Mouse (Mus musculus) liver, embryonic 12.5 days (tissue): Measurements from ENCODE around the gene Gm6871. TPM values are rescaled to one million over a fixed set of nuclear protein-coding genes. Genes with fewer than 3 reads are reported as not detected.
"Not testable (repeated sequence)": the region's sequence is repeated elsewhere in the genome, so short reads cannot be mapped to it uniquely, and the experiment has no call there.

Experiments used
- ATAC-seq: fragments of 200-750 bp; cut with Nextera tagmentation; 2 replicates; pipeline ENCODE4 v1.8.0; 2017; ENCODE audit warnings: moderate number of reproducible peaks, mild to moderate bottlenecking, moderate library complexity
- H3K27ac ChIP-seq: fragments of 300-500 bp; sonication (generic); 2 replicates; pipeline ENCODE4 v1.5.1; 2016; ENCODE audit warnings: mild to moderate bottlenecking
- H3K27me3 ChIP-seq: fragments of 300-500 bp; sonication (generic); replicated peaks from 2 replicates; pipeline ENCODE4 v1.6.1; 2016; ENCODE audit warnings: mild to moderate bottlenecking, moderate library complexity
- H3K36me3 ChIP-seq: fragments of 300-500 bp; sonication (generic); 2 replicates; pipeline ENCODE4 v1.6.1; 2016; ENCODE audit warnings: mild to moderate bottlenecking, moderate library complexity
- H3K4me1 ChIP-seq: fragments of 300-500 bp; sonication (generic); 2 replicates; pipeline ENCODE4 v1.6.1; 2016
- H3K4me2 ChIP-seq: fragments of 300-500 bp; sonication (generic); 2 replicates; pipeline ENCODE4 v1.6.1; 2016; ENCODE audit warnings: mild to moderate bottlenecking, moderate library complexity
- H3K4me3 ChIP-seq: fragments of 300-500 bp; sonication (generic); 2 replicates; pipeline ENCODE4 v1.5.1; 2016; ENCODE audit warnings: mild to moderate bottlenecking, moderate library complexity
- H3K9ac ChIP-seq: fragments of 300-500 bp; sonication (generic); 2 replicates; pipeline ENCODE4 v1.6.1; 2016; ENCODE audit warnings: mild to moderate bottlenecking, moderate library complexity
- H3K9me3 ChIP-seq: fragments of 300-500 bp; sonication (generic); replicated peaks from 2 replicates; pipeline ENCODE4 v1.6.1; 2016; ENCODE audit warnings: mild to moderate bottlenecking, moderate library complexity
- WGBS: fragments of 180-500 bp; shearing (Covaris S2); methylation state at CpG from one replicate; pipeline ENCODE4 v1.1.7; 2016; ENCODE audit not compliant: insufficient replicate concordance; 5-methylcytosine and 5-hydroxymethylcytosine counted together
- polyA plus RNA-seq: library from polyadenylated mRNA; unstranded; fragments of >200 nt; fragmentation: Nextera tagmentation; extraction: Ambion mirVana; gene quantifications from 2 replicates; pipeline ENCODE4 v1.2.1, GENCODE M21; 2016

The Gm6871 gene
- polyA plus RNA-seq, 1 experiment from 2014 or later = 0.15 TPM

DNA sequence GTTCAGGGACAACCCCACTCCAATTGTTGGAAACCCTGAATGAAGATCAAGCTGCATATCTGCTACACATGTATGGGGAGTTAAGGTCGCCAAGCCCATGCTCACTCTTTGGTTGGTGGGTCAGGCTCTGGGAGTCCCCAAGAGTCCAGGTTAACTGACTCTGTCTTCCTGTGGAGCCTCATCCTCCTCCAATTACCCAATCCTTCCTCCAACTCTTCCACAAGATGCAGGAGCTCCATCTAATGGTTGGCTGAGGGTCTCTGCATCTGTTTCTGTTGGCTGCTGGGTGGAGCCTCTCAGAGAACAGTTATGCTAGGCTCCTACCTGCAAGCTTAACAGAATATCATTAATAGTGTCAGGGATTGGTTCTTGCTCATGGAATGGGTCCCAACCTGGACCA lies 71.1 kb downstream of the Gm6871 start:
- no peak for ATAC-seq
- Histone ChIP-seq H3K36me3 (no peaks in the 10 kb centered on the region), H3K9ac (no peak overlapping the region), H3K4me2 (no peak overlapping the region), H3K4me1 (peaks cover 8% of the 10 kb centered on the region; the same call in 1 of the 2 replicates), H3K9me3 (no peaks in the 10 kb centered on the region), H3K4me3 (no peak overlapping the region), H3K27me3 (no peaks in the 10 kb centered on the region), H3K27ac (no peak overlapping the region)
- 41% methylated on average over 1 of the region's 1 CpGs for WGBS

DNA sequence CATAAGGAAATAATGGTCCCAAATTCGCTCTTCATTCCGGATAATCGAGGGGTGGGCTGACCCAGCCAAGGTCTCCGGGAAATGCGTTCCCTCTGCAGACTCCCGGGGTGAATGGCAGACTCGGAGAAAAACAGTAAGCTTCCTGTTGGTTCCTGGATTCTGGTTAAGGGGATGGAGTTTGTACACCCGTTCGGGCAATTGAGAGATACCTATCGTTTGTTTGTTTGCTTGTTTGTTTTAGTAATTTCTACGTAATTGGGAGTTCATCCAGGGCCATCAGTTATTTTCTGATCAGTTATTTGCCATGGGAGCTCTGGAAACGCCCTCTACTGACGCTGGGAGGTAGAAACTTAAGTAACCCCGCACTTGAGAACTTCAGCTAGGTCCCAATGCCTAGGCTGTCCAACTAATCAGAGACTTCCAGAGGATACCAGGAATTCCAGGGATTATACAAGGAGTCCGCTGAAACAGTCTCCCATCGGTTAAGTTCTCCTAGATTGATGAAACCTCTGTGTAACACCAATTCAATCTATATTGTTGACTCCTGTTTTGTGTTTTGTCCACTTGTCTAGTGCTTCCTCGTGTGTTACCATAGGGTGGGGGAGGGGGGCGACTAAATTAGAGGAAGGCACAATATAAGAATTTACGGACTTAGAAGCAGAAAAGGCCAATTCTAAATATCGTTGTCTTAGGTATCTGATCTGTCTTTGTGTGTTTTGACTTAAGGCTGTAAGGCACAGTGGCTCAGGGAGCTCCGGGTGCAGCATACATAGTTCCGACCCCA lies 73.1 kb downstream of the Gm6871 start:
- peaks cover 4% of the 10 kb centered on the region; the same call in 1 of the 2 replicates for H3K36me3 ChIP-seq
- peak overlapping the region; percentile 82 for H3K4me2 ChIP-seq
- H3K4me3 ChIP-seq = peak overlapping the region; percentile 76
- no peaks in the 10 kb centered on the region for H3K9me3 ChIP-seq
- no peak overlapping the region; the same call in 1 of the 2 replicates for H3K27ac ChIP-seq
- H3K27me3 ChIP-seq = no peaks in the 10 kb centered on the region
- no peak for ATAC-seq
- WGBS = 13% methylated on average over 22 of the region's 22 CpGs
- H3K4me1 ChIP-seq = peaks cover 8% of the 10 kb centered on the region; the same call in 1 of the 2 replicates
- peak overlapping the region; percentile 70 for H3K9ac ChIP-seq

DNA sequence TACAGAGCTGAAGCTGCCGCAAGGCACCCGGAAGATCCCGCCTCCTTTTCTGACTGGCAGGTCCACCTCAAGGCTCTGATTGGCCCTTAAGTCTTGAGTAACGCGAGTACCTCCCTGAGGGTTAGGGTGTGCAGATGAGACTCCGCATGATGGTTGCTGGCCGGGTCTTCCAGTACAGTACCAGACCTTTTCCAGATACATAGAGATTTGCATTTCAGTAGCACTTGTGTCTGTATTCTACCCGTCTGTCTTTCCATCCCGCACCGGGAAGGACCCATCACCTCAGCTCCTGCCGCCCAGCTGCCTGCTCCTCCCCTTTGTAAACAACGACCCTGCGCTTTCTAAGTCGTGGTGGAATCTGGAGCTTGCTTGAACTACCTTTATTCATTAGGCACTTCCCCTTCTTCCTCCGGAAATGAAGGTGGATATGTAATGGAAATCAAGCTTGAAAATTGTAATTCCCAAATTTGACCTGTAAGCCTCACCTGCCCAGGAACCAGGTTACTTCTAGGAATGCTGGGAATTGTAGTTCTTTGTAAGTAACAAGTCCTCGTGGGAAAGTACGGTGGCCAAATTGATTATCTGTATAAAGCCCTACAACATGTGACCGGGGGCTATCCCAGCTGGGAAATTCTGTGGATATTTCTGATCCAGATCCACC lies 73.9 kb downstream of the Gm6871 start, which contains the start of the genes Gm20449 and AW146154:
Gene Gm20449 (minus strand): TSS at position 29 of the 661 bp plus-strand sequence.
Gene AW146154 (minus strand): TSS at position 502 of the 661 bp plus-strand sequence.
- Histone ChIP-seq H3K36me3 (peaks cover 12% of the 10 kb centered on the region), H3K9me3 (no peaks in the 10 kb centered on the region), H3K27ac (peak within 1 kb of the TSS; percentile 74), H3K9ac (peak within 1 kb of the TSS; percentile 70), H3K4me1 (peaks cover 8% of the 10 kb centered on the region; the same call in 1 of the 2 replicates), H3K4me3 (peak within 1 kb of the TSS; percentile 76), H3K4me2 (peak within 1 kb of the TSS; percentile 82), H3K27me3 (no peaks in the 10 kb centered on the region)
- under 1% methylated on average over 18 of the region's 18 CpGs for WGBS
- peak; percentile 98 for ATAC-seq

GRCm38 (mm10) chr7:41499018-41499388 lies 74.5 kb downstream of the Gm6871 start:
- Histone ChIP-seq H3K4me3 (peak overlapping the region; percentile 76), H3K9ac (peak overlapping the region; percentile 70), H3K4me2 (peak overlapping the region; percentile 82), H3K36me3 (peaks cover 17% of the 10 kb centered on the region), H3K27ac (peak overlapping the region; percentile 74)
- under 1% methylated on average over 6 of the region's 6 CpGs for WGBS
- H3K9me3 ChIP-seq, H3K27me3 ChIP-seq, H3K4me1 ChIP-seq: not testable (repeated sequence)
- ATAC-seq = peak; percentile 66

- WGBS = 63% methylated on average over 3 of the region's 4 CpGs
- not testable (repeated sequence) for H3K27ac ChIP-seq, ATAC-seq, H3K9me3 ChIP-seq, H3K4me1 ChIP-seq, H3K27me3 ChIP-seq, H3K9ac ChIP-seq
- Histone ChIP-seq H3K4me2 (peak overlapping the region; percentile 82), H3K36me3 (peaks cover 19% of the 10 kb centered on the region), H3K4me3 (peak overlapping the region; percentile 76)
Observed at GRCm38 (mm10) chr7:41498464-41498863, 75.0 kb downstream of the Gm6871 start.

GRCm38 (mm10) chr7:41497871-41498270 lies 75.6 kb downstream of the Gm6871 start:
- Histone ChIP-seq H3K4me2 (no peak overlapping the region), H3K27ac (no peak overlapping the region), H3K9ac (no peak overlapping the region), H3K4me1 (peaks cover 8% of the 10 kb centered on the region; the same call in 1 of the 2 replicates), H3K9me3 (no peaks in the 10 kb centered on the region), H3K36me3 (peaks cover 19% of the 10 kb centered on the region), H3K27me3 (no peaks in the 10 kb centered on the region), H3K4me3 (no peak overlapping the region)
- WGBS = 87% methylated on average over 2 of the region's 2 CpGs
- ATAC-seq = no peak

Other genes with a start within 250 kb of the Gm6871 start
- gene AI987944, start 180.3 kb downstream of the Gm6871 start, polyA plus RNA-seq = 6.2 and 6.7 TPM in 2 replicates
- 0.07 and 0.08 TPM in 2 replicates for gene Vmn2r57, start 125.0 kb downstream of the Gm6871 start, polyA plus RNA-seq
- 0.05 TPM in 1 of 2 replicates, not detected in the other for gene Gm20449, start 74.2 kb downstream of the Gm6871 start, polyA plus RNA-seq
- 4.1 and 4.5 TPM in 2 replicates for gene AW146154, start 73.8 kb downstream of the Gm6871 start, polyA plus RNA-seq
- gene 2610021A01Rik, start 25.6 kb upstream of the Gm6871 start, polyA plus RNA-seq = 7.7 and 9.0 TPM in 2 replicates
- gene Zfp788, start 59.5 kb upstream of the Gm6871 start, polyA plus RNA-seq = 3.3 and 3.6 TPM in 2 replicates